Mouse (Mus musculus) testis, postnatal 14 days (tissue): ENCODE measurements around the gene Ifnk.

ENCODE experiments used
- DNase-seq: peaks from one replicate; pipeline ENCODE4 v3.0.0; 2021; ENCODE audit warnings: low spot score

Gene Ifnk

DNA sequence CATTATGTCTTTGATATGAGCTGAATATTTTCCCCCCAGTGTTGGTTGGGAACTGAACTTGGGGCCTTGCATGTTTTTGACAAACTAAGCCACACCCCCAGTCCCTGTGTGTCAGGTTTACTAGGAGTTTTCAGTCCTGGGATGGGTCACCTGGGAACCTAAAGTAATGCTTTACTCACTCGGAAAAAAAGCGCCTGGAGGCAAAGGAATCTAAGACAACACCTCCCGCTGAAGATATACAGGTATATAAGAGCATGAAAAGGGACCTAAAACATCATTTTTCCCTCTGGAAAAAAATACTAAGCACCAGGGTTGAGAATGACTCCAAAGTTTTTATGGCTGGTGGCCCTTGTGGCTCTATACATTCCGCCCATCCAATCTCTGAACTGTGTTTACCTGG lies at the start of gene Ifnk:
Gene Ifnk, plus strand, starts transcription at position 301 of the 400 bp plus-strand sequence.
- no peak for DNase-seq

DNA sequence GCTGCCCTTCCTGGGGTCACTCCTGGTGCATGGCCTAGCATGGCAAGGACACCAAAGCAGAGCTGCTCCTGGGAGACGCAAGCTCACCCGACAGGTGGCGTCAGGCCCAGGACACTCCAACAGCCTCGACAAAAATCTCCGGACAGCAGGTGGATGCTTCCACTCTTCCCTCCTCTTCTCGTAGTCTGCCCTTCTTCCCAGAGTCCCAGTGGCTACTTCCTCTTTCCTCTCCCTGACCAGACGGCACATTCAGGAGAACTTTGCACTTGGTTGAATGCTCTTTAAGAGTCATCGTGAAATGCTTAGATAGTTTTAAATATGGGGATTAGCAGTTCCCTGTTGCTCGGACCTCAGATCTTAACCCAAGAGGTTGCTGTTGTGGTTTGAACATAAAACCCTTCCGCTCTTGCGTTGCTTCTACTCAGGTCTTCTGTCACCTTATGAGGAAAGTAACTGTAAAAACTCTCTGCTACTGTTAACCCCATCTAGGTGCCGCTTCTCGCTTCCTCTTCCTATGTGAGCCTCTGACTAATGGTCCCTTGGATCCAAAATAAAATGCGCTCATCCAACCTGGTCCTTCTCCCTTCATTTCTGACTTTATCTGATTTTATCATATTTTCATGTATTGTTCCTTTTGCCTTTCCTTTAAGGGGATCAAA lies 46.6 kb upstream of the Ifnk start:
- DNase-seq, result no peak

DNA sequence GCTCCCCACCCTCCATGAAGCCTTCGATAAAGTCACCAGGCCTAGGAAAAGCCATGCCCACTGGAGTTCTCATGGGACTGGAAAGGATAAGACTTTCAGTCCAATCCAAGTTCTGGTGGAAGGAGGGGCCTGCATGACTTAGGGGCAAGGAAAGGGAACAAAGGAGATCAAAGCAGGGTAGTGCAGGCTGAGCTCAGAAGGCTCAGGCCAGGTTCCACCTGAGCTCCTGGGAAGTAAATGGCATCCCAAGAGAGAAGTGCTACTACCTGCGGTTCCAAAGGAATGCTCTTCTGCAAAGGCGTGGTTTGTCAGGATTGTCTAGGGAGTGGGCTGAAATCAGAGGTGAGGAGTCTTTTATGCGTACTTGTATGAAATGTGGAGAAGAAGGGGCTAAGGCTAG lies 39.4 kb upstream of the Ifnk start:
- DNase-seq, result no peak

GRCm38 (mm10) chr4:35113516-35114248 lies 38.2 kb upstream of the Ifnk start:
- no peak for DNase-seq

- DNase-seq, result no peak
Observed at GRCm38 (mm10) chr4:35114950-35115349, 36.9 kb upstream of the Ifnk start.

DNA sequence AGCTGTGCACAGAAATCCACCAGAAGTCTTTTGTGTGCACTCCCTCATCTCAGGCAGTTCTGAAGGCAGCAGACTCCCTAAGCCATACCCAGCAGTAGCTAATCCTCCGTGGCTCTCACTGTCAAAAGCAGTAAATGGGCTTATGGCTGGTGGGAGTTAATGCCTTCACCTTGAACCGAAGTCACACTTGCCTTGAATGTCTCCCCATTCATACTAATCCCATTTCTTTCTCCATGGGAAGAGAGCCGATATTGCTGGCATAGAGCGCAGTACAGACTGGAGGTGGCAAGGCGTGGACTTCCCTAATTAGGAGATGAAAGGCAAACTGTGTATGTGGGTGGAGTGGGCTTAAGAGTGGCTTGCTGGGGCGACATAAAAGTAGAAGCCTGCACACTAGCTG lies 35.9 kb upstream of the Ifnk start:
- DNase-seq, result no peak

DNA sequence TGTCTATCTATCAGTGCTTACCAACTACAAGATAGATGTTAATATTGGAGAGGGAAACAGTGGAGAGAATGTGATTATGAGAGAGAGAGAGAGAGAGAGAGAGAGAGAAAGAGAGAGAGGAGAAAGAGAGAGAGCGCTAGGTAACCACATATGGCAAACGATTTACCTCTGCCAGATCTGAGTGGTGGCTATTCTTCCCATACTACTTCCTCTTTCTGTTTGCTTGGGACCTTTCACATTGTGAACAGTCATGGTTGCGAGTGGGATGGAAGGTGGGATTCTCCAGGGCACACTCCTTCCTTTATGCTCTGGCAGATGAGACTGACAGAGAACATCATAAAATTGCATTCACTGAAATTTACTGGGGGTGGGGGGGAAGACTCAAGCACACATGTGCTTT lies 34.7 kb upstream of the Ifnk start:
- no peak for DNase-seq

- DNase-seq, result no peak
Observed at GRCm38 (mm10) chr4:35118851-35119250, 33.0 kb upstream of the Ifnk start.

DNA sequence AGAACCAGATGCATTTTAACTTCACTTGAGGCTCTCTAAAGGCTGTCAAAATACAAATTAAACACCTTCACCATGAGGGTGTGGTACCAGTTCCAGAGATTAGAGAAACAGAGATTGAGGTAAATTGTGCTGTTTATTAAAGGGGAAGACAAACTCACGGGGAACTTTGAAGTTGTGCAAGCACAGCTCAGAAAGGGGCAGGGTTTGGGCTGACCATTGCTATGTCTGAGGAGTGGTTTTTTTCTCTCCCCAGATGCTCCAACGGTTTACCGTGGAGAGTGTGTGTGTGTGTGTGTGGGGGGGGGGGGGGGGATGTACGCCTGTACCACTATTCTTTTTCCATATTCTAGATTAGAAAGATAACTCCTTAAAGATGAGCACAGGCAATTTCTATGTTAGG lies 31.7 kb upstream of the Ifnk start:
- no peak for DNase-seq

DNA sequence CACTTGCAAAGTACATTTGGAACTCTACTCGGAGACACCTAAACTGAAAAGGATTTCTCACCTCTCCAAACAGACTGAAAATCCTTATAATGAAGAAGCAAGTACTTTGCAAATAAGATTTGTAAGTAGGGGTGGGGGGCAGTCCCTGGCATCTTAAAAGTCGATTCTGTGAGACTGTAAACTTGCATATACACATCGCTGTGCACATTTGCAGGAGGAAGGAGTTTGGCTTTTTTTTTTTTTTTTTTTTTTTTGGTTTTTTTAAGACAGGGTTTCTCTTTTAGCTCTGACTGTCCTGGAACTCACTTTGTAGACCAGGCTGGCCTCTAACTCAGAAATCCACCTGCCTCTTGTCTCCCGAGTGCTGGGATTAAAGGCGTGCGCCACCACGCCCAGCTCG lies 31.3 kb upstream of the Ifnk start:
- no peak for DNase-seq

GRCm38 (mm10) chr4:35121060-35121459 lies 30.8 kb upstream of the Ifnk start:
- no peak for DNase-seq

DNA sequence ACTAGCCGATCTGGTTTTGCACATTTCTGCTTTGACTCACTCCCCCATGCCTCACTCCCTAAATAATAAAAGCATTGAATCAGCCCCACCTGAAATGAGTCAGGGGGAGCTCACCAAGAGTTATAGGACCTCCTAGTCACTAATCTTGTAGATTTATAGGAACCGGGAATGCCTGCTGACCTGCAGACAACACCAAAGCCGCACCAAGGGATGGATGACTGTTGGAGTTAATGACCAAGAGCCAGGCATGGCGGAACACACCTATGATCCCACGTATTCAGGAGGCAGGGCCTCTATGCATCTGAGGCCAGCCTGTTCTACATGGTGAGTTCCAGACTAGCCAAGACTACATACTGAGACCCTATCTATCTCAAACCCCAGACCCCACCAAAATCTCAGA lies 28.8 kb upstream of the Ifnk start:
- no peak for DNase-seq

DNA sequence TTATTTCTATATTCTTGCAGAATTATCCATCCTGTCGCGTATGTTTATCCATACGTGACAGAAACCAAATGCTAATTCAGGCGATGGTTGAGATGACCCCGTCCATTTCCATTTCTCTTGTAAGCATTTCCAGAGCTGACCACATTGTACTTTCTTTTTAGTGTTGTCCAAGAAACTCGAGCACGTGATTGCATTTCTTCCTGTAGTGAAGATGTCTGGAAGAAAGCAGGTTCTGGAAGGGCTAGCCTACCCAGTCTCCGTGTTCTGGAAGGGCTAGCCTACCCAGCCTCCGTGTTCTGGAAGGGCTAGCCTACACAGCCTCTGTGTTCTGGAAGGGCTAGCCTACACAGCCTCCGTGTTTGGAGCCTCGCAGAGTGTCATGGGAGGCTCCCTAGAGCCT lies 27.8 kb upstream of the Ifnk start:
- no peak for DNase-seq

DNA sequence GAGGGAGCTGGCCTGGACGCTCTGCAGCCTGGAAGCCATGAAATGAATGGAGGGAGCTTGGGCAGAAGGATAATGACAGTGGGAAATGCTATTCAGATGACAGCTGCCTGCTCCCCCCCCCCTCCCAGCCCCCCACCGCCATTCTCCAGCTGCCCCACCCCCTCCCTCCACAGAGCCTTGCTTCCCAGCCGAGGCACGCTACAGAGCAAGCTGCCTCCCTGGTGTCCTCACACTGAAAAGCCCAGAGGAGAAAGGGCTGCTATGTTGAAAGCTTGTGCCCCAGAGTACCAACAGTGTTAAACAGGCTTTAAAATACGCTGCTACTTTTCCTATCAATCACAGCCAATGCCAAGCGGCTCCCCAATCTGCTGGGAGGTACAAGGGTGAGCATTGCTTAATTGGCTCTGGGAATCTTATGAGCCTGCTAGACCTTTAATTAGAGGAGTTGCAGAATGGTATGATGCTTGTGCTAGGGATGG lies 26.5 kb upstream of the Ifnk start:
- no peak for DNase-seq

GRCm38 (mm10) chr4:35126776-35127175 lies 25.1 kb upstream of the Ifnk start:
- no peak for DNase-seq

DNA sequence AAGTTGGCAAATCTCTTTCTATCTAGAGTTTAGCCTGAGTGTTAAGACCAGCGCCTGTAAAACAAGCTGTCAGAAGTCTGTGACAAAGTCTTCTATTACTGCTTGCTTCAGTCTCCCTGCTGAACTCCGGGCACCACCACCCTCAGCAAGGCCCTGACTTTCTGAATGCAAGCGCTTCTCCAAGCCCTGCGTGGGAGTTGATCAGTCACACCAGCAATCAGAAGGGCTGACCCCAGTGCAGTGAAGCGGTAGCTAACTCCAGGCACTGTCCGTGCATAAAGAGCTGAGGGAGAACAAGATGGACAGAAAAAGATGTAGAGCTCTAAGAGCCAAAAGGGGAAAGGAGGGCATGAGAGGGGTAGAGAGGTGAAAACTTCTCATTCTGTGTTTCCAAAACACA lies 24.1 kb upstream of the Ifnk start:
- no peak for DNase-seq

DNA sequence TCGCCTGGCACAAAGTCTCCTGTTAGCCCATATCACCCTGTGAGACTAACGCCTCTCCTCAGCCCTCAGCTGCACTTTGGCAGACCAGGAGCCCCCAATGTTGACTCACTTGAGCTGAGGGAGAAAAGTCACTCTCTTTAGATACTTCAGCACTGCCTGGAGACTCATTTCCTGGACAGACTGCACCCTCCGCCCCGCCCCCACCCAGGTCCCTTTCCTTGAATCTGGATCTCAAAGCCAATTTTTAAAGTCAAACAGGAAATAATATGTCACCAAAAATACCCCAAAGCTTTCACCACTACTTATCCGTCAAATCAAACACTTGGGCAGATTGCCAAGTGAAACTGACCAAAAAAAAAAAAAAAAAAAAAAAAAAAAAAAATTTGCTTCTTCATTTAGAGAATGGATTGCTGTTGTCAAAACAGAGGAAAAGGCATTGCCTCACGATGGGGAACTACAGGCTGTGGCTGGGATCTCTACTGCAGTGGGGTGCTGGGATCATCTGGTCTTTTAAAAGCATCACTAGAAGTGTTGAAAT lies 21.4 kb upstream of the Ifnk start:
- DNase-seq, result no peak

- no peak for DNase-seq
Observed at GRCm38 (mm10) chr4:35131592-35131991, 20.3 kb upstream of the Ifnk start.

- DNase-seq, result no peak
Observed at GRCm38 (mm10) chr4:35133411-35133810, 18.4 kb upstream of the Ifnk start.

- DNase-seq, result no peak
Observed at GRCm38 (mm10) chr4:35134846-35135611, 16.8 kb upstream of the Ifnk start.

DNA sequence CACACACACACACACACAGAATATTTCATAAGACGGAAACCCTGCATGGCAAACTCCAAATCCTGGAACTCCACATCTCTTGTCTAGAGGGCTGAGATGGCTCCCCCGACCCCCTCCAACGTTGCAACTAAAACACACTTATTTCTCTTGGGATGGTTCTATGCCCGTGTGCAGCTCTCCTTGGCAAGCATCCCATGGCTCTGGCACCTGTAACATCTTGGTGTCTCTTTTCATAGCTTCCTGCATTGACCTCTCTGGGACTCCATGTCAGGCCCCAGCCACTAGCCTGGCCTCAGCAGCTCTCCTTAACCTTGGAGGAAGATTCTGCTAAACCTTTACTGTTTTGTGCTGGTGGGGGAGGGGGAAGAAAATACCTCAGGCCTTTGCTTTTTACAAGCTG lies 16.1 kb upstream of the Ifnk start:
- DNase-seq, result no peak

DNA sequence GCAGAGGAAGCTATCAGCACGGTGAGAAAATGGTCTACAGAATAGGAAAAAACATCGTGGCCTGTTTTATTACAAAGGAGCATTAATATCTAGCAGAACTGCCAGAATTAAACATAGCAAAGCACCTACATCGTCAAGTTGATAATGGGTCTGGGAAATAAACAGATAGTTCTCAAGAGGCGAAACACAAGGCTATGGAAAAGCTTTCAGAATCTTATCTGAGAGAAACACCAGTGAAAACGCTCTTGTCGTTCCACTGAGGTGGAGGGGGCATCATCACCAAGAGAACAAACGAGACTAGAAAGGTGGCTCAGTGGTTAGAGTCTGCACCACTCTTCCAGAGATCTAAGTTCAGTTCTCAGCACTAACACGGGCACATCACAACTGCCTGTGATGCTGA lies 14.9 kb upstream of the Ifnk start:
- no peak for DNase-seq

GRCm38 (mm10) chr4:35138077-35138476 lies 13.8 kb upstream of the Ifnk start:
- no peak for DNase-seq
